Mouse (Mus musculus): ENCODE measurements around the gene Cebpg. TPM values are rescaled to one million over a fixed set of nuclear protein-coding genes. Genes with fewer than 3 reads are reported as not detected.

Gene Cebpg
- 63.6 and 68.3 TPM in 2 replicates for polyA plus RNA-seq (2016; fragmentation: Nextera tagmentation; extraction: Ambion mirVana)

DNA sequence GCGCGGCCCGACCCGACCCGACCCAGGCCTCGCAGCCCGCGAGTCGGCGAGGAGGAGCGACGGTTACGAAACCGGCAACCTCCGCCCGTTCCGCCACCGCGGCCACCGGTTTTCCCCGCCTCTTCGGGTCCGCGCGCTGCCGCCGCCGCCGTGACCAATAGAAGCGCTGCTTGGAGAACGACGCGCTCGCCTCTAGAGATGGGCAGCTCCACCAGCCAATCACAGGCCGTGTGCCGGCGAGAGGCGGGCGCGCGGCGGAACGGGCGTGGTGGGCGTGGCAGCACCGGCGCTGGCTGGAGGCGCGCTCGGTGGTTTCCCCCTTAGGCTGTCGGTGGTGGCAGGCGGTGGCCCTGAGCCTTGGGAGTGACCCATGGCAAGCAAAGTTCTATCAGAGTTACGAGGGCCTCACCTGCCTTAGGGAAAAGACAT lies at the start of gene Cebpg:
Gene Cebpg (minus strand): TSS at position 138 of the 429 bp plus-strand sequence.
- H3K9ac ChIP-seq = peak within 1 kb of the TSS; percentile 98
- H3K4me2 ChIP-seq = peak within 1 kb of the TSS; percentile 93
- H3K9me3 ChIP-seq = no peaks in the 10 kb centered on the region
- ATAC-seq (ENCODE audit: low FRiP score) = peak; percentile 99
- peak within 1 kb of the TSS; percentile 89 for H3K27ac ChIP-seq
- under 1% methylated on average over 53 of the region's 53 CpGs for WGBS
- H3K27me3 ChIP-seq = no peaks in the 10 kb centered on the region
- H3K4me3 ChIP-seq (replicated peaks) = peak within 1 kb of the TSS; percentile 98
- peaks cover 25% of the 10 kb centered on the region for H3K4me1 ChIP-seq
- no peaks in the 10 kb centered on the region for H3K36me3 ChIP-seq (replicated peaks)

DNA sequence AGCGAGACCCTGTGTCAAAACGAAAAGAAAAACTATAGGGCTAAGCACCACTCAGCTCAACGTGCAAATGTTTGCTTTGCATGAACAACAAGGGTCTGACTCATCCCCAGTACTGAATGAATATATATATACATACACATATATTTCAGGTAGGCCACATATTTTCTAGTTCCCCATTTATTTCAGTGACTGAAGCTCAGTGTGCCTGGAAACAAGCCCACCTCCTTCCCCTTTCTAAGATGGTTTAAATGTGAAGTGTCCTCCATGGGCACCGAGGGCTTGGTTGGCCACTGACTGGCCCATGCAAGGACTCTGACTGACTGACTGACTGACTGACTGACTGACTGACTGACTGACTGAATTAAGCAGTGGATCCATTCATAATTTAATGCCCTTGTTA lies 43.2 kb upstream of the Cebpg start:
- WGBS = 88% methylated on average over 4 of the region's 4 CpGs
- H3K4me1 ChIP-seq = no peaks in the 10 kb centered on the region
- no peaks in the 10 kb centered on the region for H3K27me3 ChIP-seq
- 0 out of 2 replicates have a peak, but pooled peaks cover 5% of the 10 kb centered on the region for H3K9me3 ChIP-seq
- no peak overlapping the region for H3K4me2 ChIP-seq
- ATAC-seq (ENCODE audit: low FRiP score) = no peak
- no peak overlapping the region for H3K27ac ChIP-seq
- H3K36me3 ChIP-seq (replicated peaks) = no peaks in the 10 kb centered on the region
- no peak overlapping the region for H3K9ac ChIP-seq
- no peak overlapping the region for H3K4me3 ChIP-seq (replicated peaks)

DNA sequence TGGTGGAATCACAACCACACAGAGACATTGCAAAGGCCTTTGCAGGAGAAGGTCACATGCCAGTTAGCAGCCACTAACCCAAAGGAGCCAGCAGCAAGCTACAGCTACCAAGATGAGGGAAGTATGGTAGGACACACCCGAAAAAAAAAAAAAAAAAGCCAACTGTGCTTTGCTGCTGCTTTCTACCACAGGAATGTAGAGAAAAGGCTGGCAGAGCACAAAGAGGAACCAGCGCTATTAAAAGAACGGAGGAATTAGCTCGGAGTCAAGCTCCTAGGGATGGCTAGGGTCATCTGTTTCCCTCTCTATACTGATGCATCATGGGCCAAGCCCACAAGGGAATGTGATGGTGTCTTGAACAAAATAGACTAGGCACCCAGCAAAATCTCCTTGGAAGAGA lies 42.4 kb upstream of the Cebpg start:
- WGBS = 84% methylated on average over 4 of the region's 4 CpGs
- no peak for ATAC-seq (ENCODE audit: low FRiP score)

DNA sequence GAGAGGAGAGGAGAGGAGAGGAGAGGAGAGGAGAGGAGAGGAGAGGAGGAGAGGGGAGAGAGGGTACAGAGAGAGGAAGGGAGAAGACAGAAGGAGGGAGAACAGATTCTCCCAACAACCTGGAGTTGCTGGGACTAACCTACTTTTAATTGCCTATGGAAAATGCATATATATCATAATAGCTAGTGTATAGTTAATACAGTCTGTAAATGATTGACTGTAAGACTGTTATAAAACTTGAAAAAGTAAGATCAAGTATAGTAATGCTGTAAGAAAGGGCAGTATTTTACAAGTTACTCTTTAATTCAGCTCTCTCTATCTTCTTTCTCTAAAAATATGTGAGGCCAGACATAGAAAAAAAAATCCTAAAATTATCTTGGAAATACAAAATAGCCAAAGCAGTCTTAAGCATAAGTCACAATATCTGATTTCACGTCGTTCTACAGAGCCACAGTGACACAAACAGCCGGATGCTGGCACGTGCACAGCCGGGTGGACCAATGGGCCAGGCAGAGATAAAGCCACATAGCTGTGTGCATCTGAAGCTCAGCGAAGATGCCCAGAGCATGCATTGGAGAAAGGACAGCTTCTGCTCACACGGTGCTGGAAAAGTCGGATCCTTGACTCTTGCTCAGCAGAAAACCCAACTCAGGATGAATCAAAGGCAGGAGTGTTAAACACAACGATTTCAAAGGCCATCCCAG lies 38.8 kb upstream of the Cebpg start:
- no peak overlapping the region for H3K4me3 ChIP-seq (replicated peaks)
- H3K9me3 ChIP-seq = no peaks in the 10 kb centered on the region
- H3K9ac ChIP-seq = no peak overlapping the region
- H3K36me3 ChIP-seq (replicated peaks) = no peaks in the 10 kb centered on the region
- H3K4me2 ChIP-seq = no peak overlapping the region
- no peak for ATAC-seq (ENCODE audit: low FRiP score)
- no peaks in the 10 kb centered on the region for H3K4me1 ChIP-seq
- no peaks in the 10 kb centered on the region for H3K27me3 ChIP-seq
- 84% methylated on average over 9 of the region's 9 CpGs for WGBS
- H3K27ac ChIP-seq = no peak overlapping the region

More for the DNA sequence above, 42.4 kb upstream of the Cebpg start:
- Histone ChIP-seq H3K27me3 (no peaks in the 10 kb centered on the region), H3K9ac (no peak overlapping the region), H3K27ac (no peak overlapping the region), H3K36me3 (replicated peaks) (no peaks in the 10 kb centered on the region), H3K4me3 (replicated peaks) (no peak overlapping the region), H3K4me2 (no peak overlapping the region), H3K9me3 (0 out of 2 replicates have a peak, but pooled peaks cover 5% of the 10 kb centered on the region), H3K4me1 (no peaks in the 10 kb centered on the region)

DNA sequence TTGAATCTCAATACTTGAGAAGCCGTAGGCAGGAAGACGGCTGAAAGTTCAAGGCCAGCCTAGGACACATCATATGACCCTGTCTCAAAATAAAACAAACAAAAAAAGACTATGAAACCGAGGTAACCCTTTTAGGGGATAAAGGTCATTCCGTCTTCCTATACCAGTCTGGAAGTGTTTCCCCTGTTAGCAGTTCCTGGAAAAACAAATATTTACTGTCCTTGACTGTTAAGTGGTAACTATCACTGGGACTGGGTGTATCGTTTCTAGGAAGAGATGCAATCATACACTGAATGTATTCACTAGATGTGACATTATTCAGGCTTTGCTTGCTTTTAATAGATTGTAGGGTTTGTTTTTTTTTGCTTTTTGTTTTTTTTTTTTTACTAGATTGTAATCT lies 34.2 kb upstream of the Cebpg start:
- Histone ChIP-seq H3K9me3 (no peaks in the 10 kb centered on the region), H3K9ac (no peak overlapping the region), H3K4me1 (peaks cover 18% of the 10 kb centered on the region), H3K36me3 (replicated peaks) (no peaks in the 10 kb centered on the region), H3K27me3 (peaks cover 5% of the 10 kb centered on the region; the same call in 1 of the 2 replicates), H3K27ac (no peak overlapping the region), H3K4me3 (replicated peaks) (no peak overlapping the region), H3K4me2 (no peak overlapping the region)
- ATAC-seq (ENCODE audit: low FRiP score) = no peak
- 83% methylated on average over 5 of the region's 5 CpGs for WGBS

DNA sequence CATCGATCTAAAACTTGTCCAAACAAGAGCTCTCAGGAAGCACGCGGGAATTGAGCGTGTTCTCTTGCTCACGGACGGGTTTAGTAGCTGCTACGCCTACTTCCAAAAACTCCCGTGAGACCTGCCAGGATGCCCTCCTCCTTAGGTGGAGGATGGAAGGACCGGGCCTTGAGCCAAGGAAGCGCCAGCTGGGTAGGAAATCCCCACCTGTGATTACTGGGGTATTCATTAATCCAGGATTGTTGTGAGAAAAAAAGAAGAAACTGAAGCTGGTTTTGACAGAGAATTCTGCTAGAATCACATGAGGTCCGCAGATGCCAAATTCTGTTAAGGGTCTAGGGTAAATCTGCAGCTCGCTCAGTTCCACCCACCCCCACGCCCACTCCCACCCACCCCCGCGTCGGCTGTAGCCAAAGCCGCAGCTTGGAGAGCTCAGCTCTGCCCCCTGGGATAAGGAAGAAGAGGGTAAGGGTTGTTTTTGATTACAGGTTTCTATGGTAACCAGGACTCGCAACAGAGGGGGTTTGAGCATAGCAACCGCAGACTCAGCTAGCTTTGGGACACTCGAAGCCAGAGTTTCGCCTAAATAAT lies 30.0 kb upstream of the Cebpg start:
- H3K9ac ChIP-seq = no peak overlapping the region
- H3K4me1 ChIP-seq = peaks cover 18% of the 10 kb centered on the region
- H3K4me3 ChIP-seq (replicated peaks) = peak overlapping the region; percentile 24
- no peaks in the 10 kb centered on the region for H3K9me3 ChIP-seq
- H3K27ac ChIP-seq = no peak overlapping the region
- WGBS = 1% methylated on average over 21 of the region's 21 CpGs
- H3K36me3 ChIP-seq (replicated peaks) = no peaks in the 10 kb centered on the region
- peaks cover 16% of the 10 kb centered on the region for H3K27me3 ChIP-seq
- peak; percentile 81 for ATAC-seq (ENCODE audit: low FRiP score)
- peak overlapping the region; percentile 57 for H3K4me2 ChIP-seq

DNA sequence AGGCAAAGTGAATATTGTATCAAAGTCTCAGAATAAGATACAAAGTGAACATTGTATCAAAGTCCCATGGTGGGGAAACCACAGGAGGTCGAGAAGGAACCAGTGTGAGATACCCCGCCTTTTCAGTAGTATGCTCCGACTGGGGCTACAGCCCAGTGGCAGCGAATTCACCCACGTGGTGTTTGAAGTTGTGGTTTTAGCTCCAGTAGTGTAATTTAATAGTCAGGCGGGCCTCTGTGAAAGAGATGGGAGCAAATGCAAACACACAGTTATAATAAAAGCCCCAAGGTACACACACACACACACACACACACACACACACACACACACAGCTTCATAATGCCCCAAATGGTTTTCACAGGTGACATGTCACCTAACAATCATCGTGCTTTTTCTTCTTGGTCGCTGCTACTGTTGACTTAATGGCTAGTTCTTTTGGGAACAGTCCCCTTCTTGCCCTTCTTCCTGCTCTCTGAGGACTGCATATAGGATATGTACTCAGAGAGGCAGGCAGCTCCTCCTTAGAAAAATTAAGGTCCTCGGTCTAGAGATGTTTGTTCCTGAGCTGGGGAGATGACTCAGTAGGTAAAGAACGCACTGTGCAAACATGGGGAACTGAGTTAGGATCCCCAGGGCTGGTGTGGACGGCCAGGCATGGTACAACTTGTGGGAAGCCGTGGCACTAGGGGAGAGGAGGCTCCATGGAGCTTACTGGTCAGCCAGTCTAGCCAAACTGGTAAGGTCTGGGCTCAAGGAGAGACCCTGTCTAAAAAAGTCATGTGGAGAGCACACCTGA lies 28.4 kb upstream of the Cebpg start:
- Histone ChIP-seq H3K27ac (no peak overlapping the region), H3K9me3 (no peaks in the 10 kb centered on the region), H3K27me3 (peaks cover 16% of the 10 kb centered on the region), H3K36me3 (replicated peaks) (no peaks in the 10 kb centered on the region), H3K9ac (no peak overlapping the region), H3K4me2 (no peak overlapping the region), H3K4me1 (peaks cover 25% of the 10 kb centered on the region), H3K4me3 (replicated peaks) (no peak overlapping the region)
- no peak for ATAC-seq (ENCODE audit: low FRiP score)
- WGBS = 83% methylated on average over 12 of the region's 12 CpGs

DNA sequence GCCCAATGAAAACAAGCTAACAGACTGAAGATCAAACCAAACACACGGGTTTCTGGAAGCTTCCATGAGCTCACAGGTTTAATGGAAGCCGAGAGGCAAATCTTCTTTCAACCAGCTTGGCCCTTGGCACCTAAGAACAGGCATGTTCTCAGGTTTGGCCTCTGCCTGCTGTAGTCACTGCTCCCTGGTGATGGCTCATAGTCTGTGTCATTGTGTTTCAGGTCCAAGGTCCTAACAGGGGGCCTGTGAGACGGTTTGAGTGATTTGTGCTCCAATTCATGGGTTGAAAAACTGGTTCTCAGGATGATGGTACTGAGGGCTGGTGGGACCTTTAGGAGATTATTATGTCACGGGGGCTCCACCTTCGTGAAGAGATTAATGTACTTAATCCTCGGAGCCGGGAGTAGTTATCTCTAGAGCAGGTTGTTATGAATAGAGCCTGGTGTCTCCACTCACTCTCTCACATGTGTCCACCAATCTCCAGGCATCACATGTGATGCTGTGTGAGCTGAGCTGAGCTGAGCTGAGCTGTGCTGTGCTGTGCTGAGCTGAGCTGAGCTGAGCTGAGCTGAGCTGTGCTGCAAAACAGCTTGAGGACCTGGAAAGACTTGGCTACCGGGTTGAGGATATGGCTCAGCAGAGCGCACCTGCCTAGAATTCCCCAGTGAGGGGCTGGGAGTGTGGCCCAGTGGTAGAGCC lies 25.2 kb upstream of the Cebpg start:
- H3K9me3 ChIP-seq = no peaks in the 10 kb centered on the region
- ATAC-seq (ENCODE audit: low FRiP score) = no peak
- WGBS = 79% methylated on average over 9 of the region's 9 CpGs

DNA sequence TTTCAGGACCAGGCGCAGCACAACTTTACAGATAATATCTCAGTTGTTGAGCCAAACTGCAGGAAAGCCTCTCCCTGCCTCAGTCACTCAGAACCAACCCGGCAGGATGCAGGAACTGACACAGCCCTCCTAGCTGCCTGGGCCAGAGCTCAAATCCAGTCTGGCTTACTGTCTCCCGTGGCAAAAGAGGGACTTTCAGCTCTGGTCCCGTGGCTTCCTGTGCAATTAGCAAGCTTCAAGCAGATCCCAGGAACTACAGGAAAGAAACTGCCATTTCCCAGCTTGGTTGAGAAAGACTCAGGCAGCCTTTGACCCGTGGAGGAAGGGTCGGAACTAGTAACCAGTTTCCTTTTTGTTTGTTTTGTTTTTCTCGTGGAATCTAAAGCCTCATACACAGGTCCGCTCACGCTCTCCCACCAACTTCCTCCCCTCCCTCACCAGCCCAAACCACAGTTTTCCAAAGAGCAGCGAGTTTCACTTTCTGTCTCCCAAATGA lies 24.5 kb upstream of the Cebpg start:
- Histone ChIP-seq H3K9ac (no peak overlapping the region), H3K27me3 (peaks cover 14% of the 10 kb centered on the region), H3K4me2 (no peak overlapping the region), H3K27ac (no peak overlapping the region), H3K4me1 (peaks cover 8% of the 10 kb centered on the region), H3K4me3 (replicated peaks) (no peak overlapping the region), H3K9me3 (no peaks in the 10 kb centered on the region), H3K36me3 (replicated peaks) (no peaks in the 10 kb centered on the region)
- WGBS = 56% methylated on average over 10 of the region's 10 CpGs
- no peak for ATAC-seq (ENCODE audit: low FRiP score)

More for the DNA sequence above, 25.2 kb upstream of the Cebpg start:
- H3K36me3 ChIP-seq (replicated peaks) = no peaks in the 10 kb centered on the region
- H3K9ac ChIP-seq = no peak overlapping the region
- H3K4me1 ChIP-seq = peaks cover 15% of the 10 kb centered on the region
- no peak overlapping the region for H3K4me3 ChIP-seq (replicated peaks)
- H3K4me2 ChIP-seq = no peak overlapping the region
- H3K27me3 ChIP-seq = peaks cover 16% of the 10 kb centered on the region
- H3K27ac ChIP-seq = no peak overlapping the region

DNA sequence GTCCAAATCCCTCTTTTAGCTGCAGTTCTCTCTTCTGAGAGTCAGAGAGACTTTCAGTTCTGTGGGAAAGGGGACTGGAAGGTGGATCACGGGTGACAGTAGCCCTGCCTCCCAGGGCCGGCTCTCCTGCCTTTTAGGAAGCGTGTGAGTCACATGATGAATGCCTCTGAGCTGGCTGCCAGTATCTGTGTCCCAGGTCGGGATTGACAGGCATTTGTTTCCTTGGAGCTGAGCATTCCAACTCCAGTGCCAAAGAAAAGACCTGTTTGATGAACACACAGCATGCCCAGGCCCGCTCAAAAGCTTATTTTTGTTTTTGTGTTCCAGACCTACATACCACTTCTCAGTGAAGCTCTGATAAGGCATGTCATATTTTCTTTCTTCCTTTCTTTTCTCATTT lies 20.3 kb upstream of the Cebpg start:
- H3K4me1 ChIP-seq = 0 out of 2 replicates have a peak, but pooled peaks cover 7% of the 10 kb centered on the region
- H3K4me3 ChIP-seq (replicated peaks) = no peak overlapping the region
- H3K27me3 ChIP-seq = no peaks in the 10 kb centered on the region
- H3K4me2 ChIP-seq = no peak overlapping the region
- ATAC-seq (ENCODE audit: low FRiP score) = no peak
- 32% methylated on average over 5 of the region's 5 CpGs for WGBS
- no peak overlapping the region for H3K9ac ChIP-seq
- no peaks in the 10 kb centered on the region for H3K9me3 ChIP-seq
- no peaks in the 10 kb centered on the region for H3K36me3 ChIP-seq (replicated peaks)
- H3K27ac ChIP-seq = no peak overlapping the region

DNA sequence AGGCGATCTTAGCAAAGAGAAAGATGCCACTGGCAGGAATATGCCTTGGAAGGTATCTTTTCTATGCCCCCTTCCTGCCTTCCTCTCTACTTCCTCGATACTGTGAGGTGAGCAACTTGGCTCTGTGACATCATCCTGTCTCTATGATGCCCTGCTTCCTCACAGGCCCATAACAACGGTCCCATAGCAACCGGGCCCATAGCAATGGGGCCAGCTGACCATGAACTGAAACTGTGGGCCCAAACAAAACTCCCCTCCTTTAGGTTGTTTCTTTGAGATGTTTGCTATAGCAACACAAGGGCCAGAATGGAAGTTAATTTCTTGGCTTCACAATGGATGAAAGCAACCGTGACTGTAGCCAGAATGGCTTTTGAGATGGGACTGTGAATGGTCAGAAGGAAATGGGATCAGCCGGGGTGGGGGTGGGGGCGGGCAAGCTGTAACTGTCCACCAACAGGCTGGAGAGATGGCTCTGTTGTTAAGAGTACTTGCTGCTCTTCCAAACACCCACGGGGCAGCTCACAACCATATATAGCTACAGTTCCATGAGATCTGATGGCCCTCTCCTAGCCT lies 10.4 kb upstream of the Cebpg start:
- ATAC-seq (ENCODE audit: low FRiP score) = no peak

More for the DNA sequence above, 10.4 kb upstream of the Cebpg start:
- Histone ChIP-seq H3K27me3 (no peaks in the 10 kb centered on the region; the same call in 1 of the 2 replicates), H3K4me3 (replicated peaks) (no peak overlapping the region), H3K4me2 (no peak overlapping the region), H3K36me3 (replicated peaks) (no peaks in the 10 kb centered on the region), H3K4me1 (no peaks in the 10 kb centered on the region; the same call in 1 of the 2 replicates), H3K9ac (no peak overlapping the region), H3K9me3 (no peaks in the 10 kb centered on the region), H3K27ac (no peak overlapping the region)
- WGBS = 67% methylated on average over 8 of the region's 8 CpGs

Measured in forebrain, embryonic 12.5 days (tissue).